Mouse (Mus musculus) limb, embryonic 14.5 days (tissue): ENCODE data around the gene Nsd1. TPM values are rescaled to one million over a fixed set of nuclear protein-coding genes. Genes with fewer than 3 reads are reported as not detected.

ENCODE experiments used
- ATAC-seq: fragments of 200-750 bp; cut with Nextera tagmentation; 2 replicates; pipeline ENCODE4 v1.8.0; 2017; ENCODE audit warnings: low read depth, moderate number of reproducible peaks, moderate TSS enrichment; ENCODE audit not compliant: low FRiP score
- DNase-seq: peaks from one replicate; pipeline ENCODE4 v3.0.0-alpha.2; 2015; ENCODE audit warnings: low spot score
- H3K27ac ChIP-seq: fragments of 300-500 bp; sonication (generic); replicated peaks from 2 replicates; pipeline ENCODE4 v1.5.1; 2014; ENCODE audit warnings: low read depth, mild to moderate bottlenecking, low read length, moderate library complexity, mixed read lengths
- H3K27me3 ChIP-seq: fragments of 300-500 bp; sonication (generic); 2 replicates; pipeline ENCODE4 v1.6.1; 2014; ENCODE audit warnings: low read length, mixed read lengths; ENCODE audit not compliant: control insufficient read depth, insufficient read depth
- H3K36me3 ChIP-seq: fragments of 300-500 bp; sonication (generic); 2 replicates; pipeline ENCODE4 v1.6.1; 2014; ENCODE audit warnings: mild to moderate bottlenecking, low read length, moderate library complexity, mixed read lengths; ENCODE audit not compliant: control insufficient read depth, insufficient read depth
- H3K4me1 ChIP-seq: fragments of 300-500 bp; sonication (generic); 2 replicates; pipeline ENCODE4 v1.6.1; 2014; ENCODE audit warnings: antibody characterized with exemption, low read length, mixed read lengths; ENCODE audit not compliant: control insufficient read depth, insufficient read depth
- H3K4me2 ChIP-seq: fragments of 300-500 bp; sonication (generic); replicated peaks from 2 replicates; pipeline ENCODE4 v1.6.1; 2014; ENCODE audit warnings: low read depth, mild to moderate bottlenecking, low read length, moderate library complexity; ENCODE audit not compliant: severe bottlenecking
- H3K4me3 ChIP-seq: fragments of 300-500 bp; sonication (generic); replicated peaks from 2 replicates; pipeline ENCODE4 v1.5.1; 2014; ENCODE audit warnings: low read length
- H3K9ac ChIP-seq: fragments of 300-500 bp; sonication (generic); 2 replicates; pipeline ENCODE4 v1.6.1; 2014; ENCODE audit warnings: mild to moderate bottlenecking, low read depth, low read length, moderate library complexity; ENCODE audit not compliant: severe bottlenecking
- H3K9me3 ChIP-seq: fragments of 300-500 bp; sonication (generic); 2 replicates; pipeline ENCODE4 v1.6.1; 2016; ENCODE audit warnings: low read length; ENCODE audit not compliant: control insufficient read depth
- POLR2A ChIP-seq: fragments of 200-500 bp; IDR thresholded peaks from 2 replicates; pipeline ENCODE4 v1.8.0; 2012; ENCODE audit warnings: inconsistent platforms, mild to moderate bottlenecking, moderate library complexity, borderline replicate concordance; ENCODE audit not compliant: insufficient read depth, insufficient read length; ENCODE audit errors: extremely low read depth
- WGBS: fragments of 180-500 bp; shearing (Covaris S2); extraction: QIAGEN DNeasy Blood & Tissue Kit; methylation state at CpG from one replicate; pipeline ENCODE4 v1.1.7; 2014; 5-methylcytosine and 5-hydroxymethylcytosine counted together
- polyA plus RNA-seq, 2 experiments: library from polyadenylated mRNA; depleted of rRNA in 1 of 2; stranded (reverse) in 1 of 2; unstranded in 1 of 2; fragments of >200 nt; fragmentation: Nextera tagmentation in 1 of 2; extraction: Ambion mirVana in 1 of 2; gene quantifications; 2 replicates each; pipeline versions ENCODE4 v1.2.1 to v1.2.3; 2012 to 2014

The Nsd1 gene
- polyA plus RNA-seq, 2 experiments = 41.6 to 65.8 TPM

GRCm38 (mm10) chr13:55230701-55231100 is 21.1 kb downstream of the Nsd1 start:
- Histone ChIP-seq H3K4me1 (no peaks in the 10 kb centered on the region), H3K4me3 (no peak overlapping the region), H3K27me3 (no peaks in the 10 kb centered on the region), H3K9ac (no peak overlapping the region), H3K36me3 (peaks cover 67% of the 10 kb centered on the region), H3K27ac (no peak overlapping the region), H3K9me3 (no peaks in the 10 kb centered on the region), H3K4me2 (no peak overlapping the region)
- no peak for TF ChIP-seq POLR2A
- DNase-seq (no peak), ATAC-seq (no peak)
- WGBS = 89% methylated on average over 1 of the region's 1 CpGs

GRCm38 (mm10) chr13:55243205-55243604 is 33.6 kb downstream of the Nsd1 start:
- H3K4me1 ChIP-seq = no peaks in the 10 kb centered on the region
- 93% methylated on average over 3 of the region's 3 CpGs for WGBS
- H3K9me3 ChIP-seq = no peaks in the 10 kb centered on the region
- H3K4me3 ChIP-seq = no peak overlapping the region
- H3K4me2 ChIP-seq = no peak overlapping the region
- ATAC-seq (no peak), DNase-seq (no peak)
- H3K27me3 ChIP-seq = no peaks in the 10 kb centered on the region
- H3K27ac ChIP-seq = no peak overlapping the region
- peaks cover 91% of the 10 kb centered on the region for H3K36me3 ChIP-seq
- TF ChIP-seq POLR2A = no peak
- no peak overlapping the region for H3K9ac ChIP-seq

GRCm38 (mm10) chr13:55247293-55248030 is 37.9 kb downstream of the Nsd1 start:
- Histone ChIP-seq H3K9me3 (no peaks in the 10 kb centered on the region), H3K4me3 (no peak overlapping the region), H3K4me1 (no peaks in the 10 kb centered on the region), H3K4me2 (no peak overlapping the region), H3K27me3 (no peaks in the 10 kb centered on the region), H3K36me3 (peaks cover 78% of the 10 kb centered on the region), H3K27ac (no peak overlapping the region), H3K9ac (no peak overlapping the region)
- TF ChIP-seq POLR2A = no peak
- WGBS = 89% methylated on average over 17 of the region's 17 CpGs
- no peak for ATAC-seq
- no peak for DNase-seq

GRCm38 (mm10) chr13:55249246-55249645 is 39.7 kb downstream of the Nsd1 start:
- no peak overlapping the region for H3K4me2 ChIP-seq
- ATAC-seq (no peak), DNase-seq (no peak)
- H3K36me3 ChIP-seq = peaks cover 69% of the 10 kb centered on the region
- no peak overlapping the region for H3K9ac ChIP-seq
- H3K9me3 ChIP-seq = no peaks in the 10 kb centered on the region
- H3K4me1 ChIP-seq = no peaks in the 10 kb centered on the region
- no peaks in the 10 kb centered on the region for H3K27me3 ChIP-seq
- 93% methylated on average over 4 of the region's 4 CpGs for WGBS
- no peak overlapping the region for H3K27ac ChIP-seq
- TF ChIP-seq POLR2A = no peak
- H3K4me3 ChIP-seq = no peak overlapping the region

GRCm38 (mm10) chr13:55252820-55253219 is 43.2 kb downstream of the Nsd1 start:
- H3K9me3 ChIP-seq = no peaks in the 10 kb centered on the region
- peaks cover 51% of the 10 kb centered on the region for H3K36me3 ChIP-seq
- DNase-seq = no peak

More at GRCm38 (mm10) chr13:55252820-55253219, 43.2 kb downstream of the Nsd1 start:
- H3K4me2 ChIP-seq = no peak overlapping the region
- TF ChIP-seq POLR2A = no peak
- WGBS = 81% methylated on average over 4 of the region's 4 CpGs
- H3K4me1 ChIP-seq = no peaks in the 10 kb centered on the region
- no peaks in the 10 kb centered on the region for H3K27me3 ChIP-seq
- no peak overlapping the region for H3K4me3 ChIP-seq
- ATAC-seq = no peak
- no peak overlapping the region for H3K27ac ChIP-seq
- no peak overlapping the region for H3K9ac ChIP-seq
